Mouse (Mus musculus) stomach, postnatal 0 days (tissue): ENCODE data around the gene Hnrnpa1.

ENCODE experiments used
- CTCF ChIP-seq: IDR thresholded peaks from 2 replicates; pipeline ENCODE4 v1.5.1; 2016; ENCODE audit warnings: antibody characterized with exemption, low read depth, mild to moderate bottlenecking, moderate library complexity
- EP300 ChIP-seq: optimal IDR thresholded peaks from 2 replicates; pipeline ENCODE3; 2016; ENCODE audit warnings: antibody characterized with exemption

DNA sequence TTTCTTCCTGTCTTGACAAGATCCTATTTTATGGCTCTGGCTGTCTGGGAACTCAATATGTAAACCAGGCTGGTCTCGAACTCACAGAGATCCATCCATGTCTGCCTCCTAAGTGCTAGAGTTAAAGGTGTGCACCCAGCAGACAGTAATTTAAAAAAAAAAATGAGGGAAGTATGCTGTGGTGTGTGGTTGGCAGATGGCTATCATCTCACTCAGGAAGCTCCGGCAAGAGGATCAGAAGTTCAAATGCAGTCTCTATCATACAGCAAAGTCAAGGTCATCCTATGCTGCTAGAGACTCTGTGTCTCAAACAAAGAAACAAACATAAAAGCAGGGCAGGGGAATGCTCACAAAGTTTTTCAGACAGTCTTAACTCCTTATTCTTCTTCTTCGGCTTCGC is 28.7 kb downstream of the Hnrnpa1 start:
- TF ChIP-seq CTCF (no peak), EP300 (no peak)
